Mouse (Mus musculus): ENCODE results near the gene Pik3c2b.

DNA sequence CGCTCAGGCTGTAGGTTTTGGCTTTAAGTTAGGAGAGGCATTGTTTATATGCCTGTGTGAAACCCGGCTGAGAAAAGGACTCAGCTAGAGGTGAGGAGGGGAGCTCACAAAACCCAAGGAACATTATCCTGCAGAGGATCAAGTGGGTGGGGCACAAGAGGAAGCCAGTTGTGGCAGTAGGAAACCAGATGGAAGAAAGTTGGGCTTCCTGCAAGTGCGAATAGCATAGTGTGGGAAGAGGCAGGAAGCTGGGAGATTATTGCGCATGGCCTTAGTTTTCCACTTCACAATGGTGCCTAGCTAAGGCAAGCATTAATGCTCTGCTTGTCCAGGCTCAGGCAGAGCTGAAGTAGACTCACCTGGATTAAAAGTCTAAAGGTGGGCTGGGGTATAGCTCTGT, 15.2 kb downstream of the Pik3c2b start:
- no peak for TF ChIP-seq CTCF (IDR thresholded peaks at IDR 0.05; ENCODE audit: control insufficient read depth, insufficient read depth, insufficient replicate concordance, low read depth, low read length)
- no peak for TF ChIP-seq POLR2A (IDR thresholded peaks at IDR 0.05; ENCODE audit: control insufficient read depth, low read depth, low read length)
